Mouse (Mus musculus): ENCODE results near the gene Slc35f6. TPM values are rescaled to one million over a fixed set of nuclear protein-coding genes. Genes with fewer than 3 reads are reported as not detected.
"Not testable (repeated sequence)": the region's sequence is repeated elsewhere in the genome, so short reads cannot be mapped to it uniquely, and the experiment has no call there.

Slc35f6 gene
- total RNA-seq, 2 experiments from 2014 or later: 40.0 to 47.2 TPM

DNA sequence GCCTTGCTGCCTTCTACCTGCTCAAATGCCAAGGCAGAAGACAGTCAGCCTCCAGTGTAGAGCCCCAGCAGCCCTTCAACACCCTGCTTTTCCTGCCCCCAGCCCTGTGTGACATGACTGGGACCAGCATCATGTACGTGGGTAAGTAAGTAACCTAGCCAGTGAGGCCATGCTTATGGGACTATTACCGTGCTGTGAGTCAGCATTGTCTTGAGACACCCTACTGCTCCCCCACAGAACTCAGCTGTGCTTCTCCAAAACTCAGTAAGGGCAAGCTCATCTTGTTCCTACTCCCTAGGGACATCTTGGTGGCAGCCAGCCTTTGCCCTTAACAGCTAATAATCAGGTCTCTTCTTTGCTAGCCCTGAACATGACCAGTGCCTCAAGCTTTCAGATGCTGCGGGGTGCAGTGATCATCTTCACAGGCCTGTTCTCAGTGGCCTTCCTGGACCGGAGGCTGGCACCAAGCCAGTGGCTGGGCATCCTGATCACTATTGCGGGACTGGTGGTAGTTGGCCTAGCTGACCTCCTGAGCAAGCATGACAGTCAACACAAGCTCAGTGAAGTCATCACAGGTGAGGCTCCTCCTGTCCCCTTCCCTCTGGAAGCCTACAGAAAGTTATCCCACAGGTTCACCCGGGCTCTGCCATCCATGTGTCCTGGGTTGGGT, 7.9 kb downstream of the Slc35f6 start:
- DNase-seq: no peak

DNA sequence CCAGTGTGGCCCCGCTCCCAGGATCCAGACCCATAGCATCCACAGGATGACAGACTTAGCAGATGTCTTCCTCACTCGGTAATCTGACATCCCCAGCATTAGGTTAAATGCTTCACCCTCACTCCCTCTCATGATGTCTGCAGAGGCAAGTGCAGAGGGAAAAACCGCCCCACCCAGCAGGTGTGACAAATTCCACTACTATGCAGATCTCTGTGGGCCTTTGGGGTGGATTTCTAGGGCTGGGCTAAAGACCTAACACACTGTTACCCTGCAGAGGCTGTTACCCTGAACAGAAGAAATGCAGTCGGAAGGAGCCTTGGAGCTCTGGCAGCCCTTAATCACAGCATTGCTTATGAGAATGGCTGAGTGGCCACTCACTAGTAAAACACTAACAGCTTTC, 11.3 kb downstream of the Slc35f6 start:
- DNase-seq: no peak

DNA sequence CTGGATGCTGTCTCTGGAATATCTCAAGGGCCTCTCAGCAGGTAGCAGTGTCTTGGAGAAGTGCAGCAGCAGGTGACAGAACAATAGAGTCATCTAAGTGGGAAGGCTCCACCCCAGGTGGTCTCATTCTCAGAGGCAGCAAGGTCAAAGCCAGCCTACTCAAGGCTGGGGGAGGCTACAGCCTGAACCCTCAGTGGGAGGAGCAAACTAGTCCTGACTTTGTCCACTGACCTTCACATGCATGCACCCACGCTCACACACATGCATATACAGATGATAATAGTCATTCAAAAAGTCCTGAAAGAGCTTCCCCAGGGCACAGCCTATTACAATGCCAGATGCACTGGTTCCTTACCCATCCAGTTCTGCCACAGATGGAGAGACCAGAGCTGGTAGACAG, 12.5 kb downstream of the Slc35f6 start:
- no peak for DNase-seq

DNA sequence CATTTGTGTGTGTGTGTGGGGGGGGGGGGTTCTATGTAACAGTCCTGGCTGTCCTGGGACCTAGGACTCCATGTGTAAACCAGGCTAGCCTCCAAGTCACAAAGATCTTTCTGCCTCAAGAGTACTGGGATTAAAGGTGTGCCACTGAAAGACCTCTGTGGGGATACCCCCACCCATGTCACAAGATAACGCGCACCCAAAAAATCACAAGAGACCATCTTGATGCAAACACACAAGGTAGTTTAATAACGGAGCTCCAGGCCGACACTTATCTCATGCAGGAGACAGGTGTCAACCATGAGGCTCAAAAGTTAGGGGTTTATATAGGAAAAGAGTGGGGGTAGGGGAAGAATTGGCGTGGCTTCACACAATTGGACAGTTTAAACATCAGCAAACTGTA, 13.1 kb downstream of the Slc35f6 start:
- no peak for DNase-seq

DNA sequence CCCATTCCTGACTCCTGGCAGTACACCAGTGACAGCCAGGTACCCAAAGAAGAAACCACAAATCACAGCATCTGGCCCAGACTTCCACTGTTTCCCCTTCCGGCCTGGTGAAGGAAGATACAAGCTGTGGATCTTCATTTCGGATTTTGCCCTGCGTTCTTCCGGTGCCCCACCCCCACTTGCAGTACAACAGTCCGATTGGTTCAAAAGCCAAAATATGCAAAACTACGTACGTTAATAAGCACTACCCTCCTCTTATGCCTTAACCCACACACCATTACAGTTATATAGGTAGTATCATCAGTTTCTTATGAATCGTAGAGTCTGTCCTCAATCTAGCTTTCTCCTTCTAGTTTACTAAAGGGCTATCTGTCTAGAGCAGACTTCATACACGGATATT, 17.6 kb downstream of the Slc35f6 start:
- DNase-seq: no peak

DNA sequence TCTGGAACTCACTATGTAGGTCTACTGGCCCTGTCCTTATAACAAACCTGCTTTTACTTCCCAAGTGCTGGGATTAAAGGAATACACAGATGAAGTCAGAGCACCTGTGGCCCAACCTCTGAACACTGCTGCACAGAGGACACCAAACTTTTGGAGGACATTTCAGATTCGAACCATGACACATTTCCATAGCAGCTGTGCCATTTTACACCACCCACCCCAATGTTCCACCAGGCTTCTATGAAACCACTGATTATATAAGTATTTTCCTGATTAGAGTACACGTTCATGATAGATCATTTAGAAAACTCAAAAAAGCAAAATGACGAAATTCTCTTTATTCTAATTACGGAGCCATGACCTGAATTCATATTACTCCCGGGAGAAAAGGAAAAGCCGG, 18.2 kb downstream of the Slc35f6 start:
- DNase-seq: no peak

DNA sequence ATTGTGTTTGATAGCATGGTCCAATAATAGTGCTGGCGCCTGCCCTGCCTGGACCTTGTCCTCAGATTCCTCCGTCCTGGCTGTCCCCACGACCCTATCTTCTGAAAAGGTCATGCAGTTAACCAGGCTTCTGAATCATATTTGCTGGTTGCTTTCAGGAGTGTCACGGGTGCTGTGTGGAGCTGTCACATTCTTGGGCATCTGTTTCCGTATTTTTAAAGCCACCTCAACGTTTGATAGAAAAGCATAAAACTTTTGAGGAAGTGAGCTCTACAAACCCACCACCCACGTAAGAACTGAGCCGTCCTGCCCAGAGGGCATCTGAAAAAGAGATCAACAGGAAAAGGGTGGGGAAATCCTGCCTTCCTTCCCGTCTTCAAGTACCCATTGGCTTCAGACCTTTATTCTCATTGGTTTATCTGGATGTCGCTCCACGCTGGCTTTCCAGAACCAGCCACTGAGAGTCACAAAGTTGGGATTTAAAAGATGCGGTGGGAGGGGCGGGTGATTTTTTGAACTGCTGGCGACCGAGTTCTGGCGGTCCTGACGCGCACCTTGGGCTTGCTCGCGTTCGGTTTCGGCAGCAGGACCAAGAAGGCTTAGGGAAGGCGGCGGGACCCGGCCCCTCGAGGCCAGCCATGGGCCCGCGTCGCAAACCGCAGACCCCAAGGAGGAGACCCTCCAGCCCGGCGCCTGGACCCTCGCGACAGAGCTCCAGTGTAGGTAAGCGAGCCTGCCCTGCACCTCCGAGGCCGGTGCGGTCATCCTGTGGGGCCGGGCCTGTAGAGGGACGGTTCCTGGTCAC, 18.9 kb downstream of the Slc35f6 start, which contains the start of gene Cenpa:
Gene Cenpa, plus strand, starts transcription at position 387 of the 805 bp plus-strand sequence.
- DNase-seq: peak; percentile 87 to 91

DNA sequence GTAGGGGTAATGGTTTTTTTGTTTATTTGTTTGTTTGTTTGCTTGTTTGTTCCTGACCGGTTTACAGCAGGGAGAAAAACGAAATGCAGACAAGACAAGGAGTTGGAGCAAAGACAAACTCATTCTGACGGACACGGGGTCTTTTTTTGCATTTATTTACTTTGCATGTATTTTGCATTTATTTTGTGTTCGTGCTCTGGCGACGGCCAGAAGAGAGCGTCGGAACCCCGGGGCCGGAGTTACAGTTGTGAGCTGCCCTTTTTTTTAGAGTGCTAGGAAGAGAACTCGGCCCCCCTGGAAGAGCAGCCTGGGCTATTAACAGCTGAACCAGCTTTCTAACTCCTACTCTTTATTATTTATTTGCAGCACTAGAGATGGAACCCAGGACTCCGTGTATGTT, 19.5 kb downstream of the Slc35f6 start:
- DNase-seq: no peak

DNA sequence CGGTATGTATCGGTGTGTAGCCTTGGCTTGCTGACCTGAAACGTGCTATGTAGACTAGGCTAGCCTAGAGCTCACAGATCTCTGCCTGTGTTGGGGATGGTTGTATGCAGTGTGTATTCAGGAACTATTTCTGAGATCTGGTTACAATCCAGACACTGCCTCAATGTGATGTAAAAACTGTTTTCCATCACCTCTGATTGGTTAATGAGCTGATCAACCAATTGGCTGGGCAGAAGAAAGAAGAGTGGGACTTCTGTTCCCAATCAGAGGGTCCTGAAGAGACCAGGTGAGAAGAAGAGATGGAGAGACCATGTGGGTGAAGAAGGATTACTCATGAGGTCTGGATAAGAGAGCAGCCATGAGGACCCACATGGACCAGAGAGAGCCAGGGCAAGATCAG, 20.0 kb downstream of the Slc35f6 start:
- DNase-seq: no peak

DNA sequence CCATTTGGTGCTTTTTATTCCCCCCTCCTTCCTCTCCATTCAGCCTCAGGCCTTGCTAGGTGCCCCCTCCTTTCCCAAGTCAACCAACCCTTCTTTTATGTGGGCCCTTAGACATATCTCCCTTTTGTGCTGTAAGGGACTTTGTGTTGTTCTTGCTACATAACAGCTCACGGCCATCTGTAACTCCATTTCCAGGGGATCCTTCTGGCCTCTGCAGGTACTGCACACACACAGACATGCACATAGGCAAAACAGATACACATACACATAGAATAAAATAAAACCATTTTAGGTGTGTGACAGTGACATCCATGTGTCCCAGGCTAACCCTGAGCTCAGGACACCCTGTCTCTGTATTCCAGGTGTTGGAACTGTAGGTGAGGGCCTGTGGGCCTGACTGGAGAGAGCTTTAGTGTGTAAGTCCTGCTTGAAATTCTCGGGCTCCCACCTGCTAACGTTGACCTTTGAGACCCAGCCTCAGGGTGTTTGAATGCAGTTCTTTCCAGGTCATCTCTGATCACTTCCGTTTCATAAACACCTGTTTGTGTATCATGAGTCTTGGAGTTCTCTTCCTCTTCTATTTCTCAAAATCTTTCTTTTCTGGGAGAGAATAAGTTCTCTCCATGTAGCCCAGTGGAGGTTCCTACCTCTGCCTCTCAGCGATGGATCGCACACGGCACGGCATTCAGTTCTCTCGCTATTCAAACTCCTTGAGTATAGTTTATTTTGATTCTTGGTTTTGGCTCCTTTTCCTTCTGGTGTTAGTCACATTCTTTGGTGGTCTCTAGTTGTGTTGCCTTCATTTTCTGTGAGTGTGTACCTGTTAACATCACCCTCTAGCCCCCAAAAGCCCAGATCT, 21.1 kb downstream of the Slc35f6 start:
- no peak for DNase-seq

DNA sequence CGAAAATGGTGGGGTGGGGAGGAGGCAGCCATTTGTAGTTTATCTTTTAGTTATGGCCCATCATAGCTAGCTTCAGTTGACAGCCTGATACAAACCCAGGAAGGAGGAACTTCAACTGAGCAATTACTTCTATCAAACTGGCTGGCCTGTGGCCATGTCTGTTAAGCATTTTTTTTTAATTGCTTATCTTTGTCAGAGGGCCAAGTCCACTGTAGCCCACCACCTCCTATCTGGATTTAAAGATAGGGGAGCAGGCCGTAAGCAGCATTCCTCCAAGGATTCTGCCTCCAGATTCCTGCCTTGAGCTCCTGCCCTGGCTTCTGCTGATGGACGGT, 21.7 kb downstream of the Slc35f6 start:
- DNase-seq: no peak

DNA sequence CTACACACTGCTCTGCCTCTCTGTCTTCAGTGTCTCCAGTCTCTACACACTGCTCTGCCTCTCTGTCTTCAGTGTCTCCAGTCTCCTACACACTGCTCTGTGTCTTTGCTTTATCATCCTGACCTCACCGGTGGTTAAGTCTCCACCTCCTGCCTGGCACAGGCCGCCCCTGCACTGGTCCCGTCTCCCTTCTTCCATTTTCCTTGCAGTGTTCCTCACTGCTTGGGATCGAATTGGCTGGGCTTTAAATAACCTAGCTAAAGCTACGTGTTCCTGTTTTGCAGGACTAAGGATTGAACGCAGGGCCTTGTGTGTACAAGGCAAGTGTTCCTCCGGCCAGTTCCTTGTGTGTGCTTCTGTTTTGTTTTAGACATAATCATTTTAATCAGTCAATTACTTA, 22.4 kb downstream of the Slc35f6 start:
- no peak for DNase-seq

DNA sequence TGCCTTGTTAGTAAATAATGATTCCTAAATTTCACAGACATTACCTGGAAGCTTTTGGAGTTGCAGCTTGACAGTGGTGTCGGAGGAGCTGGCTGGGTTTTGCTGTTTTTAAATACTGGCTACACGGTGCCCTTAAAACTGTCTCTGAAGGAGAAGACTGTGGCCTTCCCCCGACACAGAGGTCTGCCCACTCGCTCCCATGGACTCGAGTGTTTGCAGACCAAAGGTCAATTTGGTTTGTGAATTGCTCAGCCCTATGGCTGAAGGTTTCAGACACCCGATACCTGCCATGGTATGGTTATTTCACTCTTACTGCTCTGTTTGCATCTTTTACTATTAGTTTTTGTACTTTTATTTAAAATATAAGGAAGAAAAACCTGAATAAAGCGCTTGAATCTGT, 26.3 kb downstream of the Slc35f6 start:
- no peak for DNase-seq

DNA sequence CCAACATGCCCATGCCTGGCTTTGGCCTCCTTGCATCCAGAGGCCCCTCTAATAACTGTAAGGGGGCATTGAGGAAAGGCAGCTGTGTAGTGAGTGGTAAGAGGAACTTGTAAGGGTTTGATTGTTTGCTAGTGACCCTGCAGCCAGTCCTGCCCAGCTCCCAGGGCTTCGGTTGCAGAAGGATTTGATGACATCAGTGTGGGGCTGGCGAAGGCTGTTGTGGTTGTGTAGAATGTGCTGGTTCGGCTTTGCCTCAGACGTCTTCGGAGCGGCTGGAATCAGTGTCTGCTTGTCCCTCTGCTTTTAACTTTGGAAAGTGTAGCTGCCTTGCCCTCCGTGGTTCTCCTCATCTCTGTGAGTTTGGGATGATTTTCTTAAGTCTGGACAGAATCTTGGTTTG, 29.1 kb downstream of the Slc35f6 start:
- DNase-seq: no peak

DNA sequence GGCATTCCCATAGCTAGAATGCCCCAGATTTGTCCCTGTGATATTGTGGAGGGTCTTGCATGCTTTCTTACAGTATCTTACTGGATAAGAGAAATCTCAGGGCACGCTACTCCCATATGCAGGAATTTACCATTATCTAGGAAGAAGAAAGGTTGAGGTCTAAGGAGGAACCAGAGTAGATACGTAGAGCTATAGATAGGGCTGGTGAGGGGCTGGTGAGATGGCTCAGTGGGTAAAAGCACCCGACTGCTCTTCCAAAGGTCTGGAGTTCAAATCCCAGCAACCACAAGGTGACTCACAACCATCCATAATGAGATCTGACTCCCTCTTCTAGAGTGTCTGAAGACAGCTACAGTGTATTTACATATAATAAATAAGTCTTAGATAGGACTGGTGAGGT, 30.3 kb downstream of the Slc35f6 start:
- DNase-seq: not testable (repeated sequence)

DNA sequence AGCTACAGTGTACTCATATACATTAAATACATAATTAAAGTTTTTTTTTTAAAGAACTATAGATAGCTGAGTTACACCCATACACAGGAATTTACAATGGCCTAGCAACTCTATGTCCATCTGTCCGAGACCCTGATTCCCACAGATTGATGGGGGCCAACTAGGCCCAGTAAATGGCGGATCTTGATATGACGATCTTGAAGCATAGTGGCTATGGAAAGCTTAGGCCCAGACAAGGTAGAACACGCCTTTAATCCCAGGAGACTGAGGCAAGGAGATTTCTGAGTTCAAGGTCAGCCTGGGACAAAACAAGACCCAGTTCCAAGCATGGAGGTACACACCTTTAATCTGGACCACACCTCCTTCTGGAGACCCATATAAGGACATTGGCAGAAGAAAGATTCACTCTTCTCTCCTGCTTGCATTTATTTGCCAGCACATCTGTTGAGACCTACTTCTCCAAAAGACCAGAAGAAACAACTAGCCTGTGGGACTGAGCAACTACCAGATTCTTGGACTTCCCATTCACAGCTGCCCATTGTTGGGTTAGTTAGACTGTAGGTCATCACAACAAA, 31.1 kb downstream of the Slc35f6 start:
- no peak for DNase-seq

DNA sequence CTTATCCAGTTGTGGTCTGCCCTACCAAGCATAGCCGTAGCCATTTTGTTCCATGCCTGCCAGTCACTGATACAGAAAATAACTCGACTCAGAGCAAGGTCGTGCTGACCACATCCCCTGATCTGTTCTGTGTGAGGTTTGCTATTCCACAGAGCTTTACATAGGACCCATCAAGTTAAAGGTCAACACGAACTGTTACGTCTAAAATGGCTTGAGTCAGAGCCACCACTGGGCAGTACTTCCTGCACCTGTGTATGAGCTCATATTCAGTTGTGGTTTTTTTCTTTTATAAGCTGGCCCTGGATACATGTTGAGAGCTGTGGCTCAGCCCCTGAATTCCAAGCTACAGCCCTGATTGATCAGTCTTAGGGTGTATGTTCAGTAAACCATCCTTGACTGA, 31.9 kb downstream of the Slc35f6 start:
- DNase-seq: no peak

DNA sequence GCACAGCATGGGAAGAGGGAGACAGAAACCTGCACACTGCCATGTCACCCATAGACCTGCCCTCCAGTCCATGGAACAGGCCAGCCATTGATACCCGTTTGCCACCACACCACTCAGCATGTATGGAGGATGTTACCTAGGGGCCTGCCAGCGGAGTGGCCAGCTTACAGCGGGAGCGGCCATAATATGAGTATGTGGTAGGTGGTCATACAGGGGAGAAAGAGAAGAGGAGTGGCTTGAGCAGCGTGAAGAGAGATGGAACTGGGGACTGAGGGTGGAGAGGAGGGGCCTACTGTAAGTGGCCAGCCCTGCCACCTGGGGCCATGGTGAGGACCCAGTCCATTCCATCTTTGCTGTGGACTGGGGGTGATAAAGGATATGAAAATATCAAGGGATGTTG, 34.2 kb downstream of the Slc35f6 start:
- DNase-seq: no peak

DNA sequence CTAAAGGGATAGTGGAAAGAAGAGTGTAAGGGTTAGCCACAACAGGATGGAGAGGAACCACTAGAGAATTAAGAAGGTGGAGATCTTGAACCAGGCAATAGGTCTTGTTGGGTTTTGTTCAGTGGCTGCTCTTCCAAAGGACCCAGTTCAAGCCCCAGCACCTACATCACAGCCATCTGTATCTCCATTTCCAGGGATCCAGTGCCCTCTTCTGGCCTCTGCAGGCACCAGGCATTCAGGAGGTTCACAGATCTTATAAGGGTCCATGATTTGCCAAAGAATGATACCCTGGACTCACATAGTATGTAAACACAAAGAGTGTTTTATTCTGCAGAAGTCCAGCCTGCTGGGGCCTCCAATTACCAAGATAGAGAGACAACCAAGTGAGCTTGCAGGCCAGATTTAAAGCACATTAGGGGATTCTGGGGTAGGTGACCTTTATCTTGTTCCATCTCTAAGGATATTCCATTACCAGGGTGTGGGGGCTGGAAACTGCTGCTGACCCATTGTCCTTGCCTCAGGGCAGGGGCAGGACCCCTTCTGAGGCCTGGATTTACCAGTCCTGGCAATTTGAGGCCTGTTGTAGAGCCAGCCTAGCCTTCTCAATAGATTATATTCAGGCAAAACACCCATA, 35.4 kb downstream of the Slc35f6 start:
- peak; percentile 22 to 31 for DNase-seq

DNA sequence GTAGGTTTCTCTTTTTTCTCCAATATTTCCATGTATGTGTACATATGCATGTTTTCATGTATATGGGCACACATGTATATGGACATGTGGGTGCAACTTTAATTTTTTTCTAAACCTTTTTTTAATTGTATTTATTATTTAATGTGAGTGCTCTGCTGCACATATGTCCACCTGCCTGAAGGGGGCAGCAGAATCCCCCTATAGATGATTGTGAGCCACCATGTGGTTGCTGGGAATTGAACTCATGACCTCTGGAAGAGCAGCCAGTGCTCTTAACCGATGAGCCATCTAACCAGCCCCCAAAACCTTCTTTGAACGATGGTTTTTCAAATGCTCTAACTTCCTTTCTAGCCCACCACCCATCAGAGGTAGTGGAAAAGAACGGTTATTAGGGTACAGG, 36.3 kb downstream of the Slc35f6 start:
- DNase-seq: no peak

DNA sequence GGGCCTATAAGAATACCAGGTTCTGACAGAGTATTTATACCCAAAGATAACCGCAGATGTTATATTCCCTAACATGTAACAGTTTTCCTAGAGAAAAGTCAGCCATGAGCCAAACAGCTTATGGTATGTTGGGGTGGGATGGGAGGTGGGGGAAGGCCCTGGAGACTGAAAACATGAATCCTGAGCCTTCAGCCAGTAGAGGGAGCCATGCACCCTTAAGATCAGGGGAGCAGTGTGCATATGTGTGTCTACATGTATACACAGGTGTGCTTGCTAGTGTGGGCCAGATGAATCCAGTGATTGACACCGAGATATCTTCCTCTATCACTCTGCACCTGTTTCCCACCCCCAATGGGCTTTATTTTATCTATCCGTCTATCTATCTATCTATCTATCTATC, 39.0 kb downstream of the Slc35f6 start:
- DNase-seq: peak in 1 of 2 experiments; percentile 9

DNA sequence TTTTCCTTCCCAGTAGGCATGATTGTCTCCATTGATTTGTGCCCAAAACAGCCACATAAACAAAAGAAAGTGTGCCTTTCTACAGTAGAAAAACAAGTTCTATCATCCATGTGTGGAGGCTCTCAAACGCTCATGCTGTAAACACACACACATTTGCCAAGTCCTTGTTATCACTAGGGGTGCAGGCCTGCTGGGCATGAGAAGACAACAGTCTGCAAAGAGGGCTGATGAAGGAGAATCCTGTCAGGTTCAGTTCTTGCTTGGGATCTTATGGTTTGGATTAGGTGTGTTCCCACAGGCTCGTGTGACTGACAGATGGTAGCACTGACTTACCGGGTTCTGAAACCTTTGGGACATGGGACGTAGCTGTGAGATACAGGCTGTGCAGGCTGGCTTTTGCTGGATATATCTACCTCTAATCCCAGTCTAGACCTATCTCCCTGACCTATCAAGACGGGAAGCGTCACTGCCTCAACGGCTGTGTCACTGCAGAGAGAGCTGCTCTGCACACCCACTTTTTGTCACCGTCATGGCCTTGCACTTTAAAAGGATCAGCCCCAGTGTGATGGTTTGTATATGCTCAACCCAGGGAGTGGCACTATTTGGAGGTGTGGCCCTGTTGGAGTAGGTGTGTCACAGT, 52.7 kb downstream of the Slc35f6 start:
- DNase-seq: no peak
